Mouse (Mus musculus) limb, embryonic 11.5 days (tissue): Measurements from ENCODE around the gene Klk1b5. TPM values are rescaled to one million over a fixed set of nuclear protein-coding genes. Genes with fewer than 3 reads are reported as not detected.
"Not testable (repeated sequence)": the region's sequence is repeated elsewhere in the genome, so short reads cannot be mapped to it uniquely, and the experiment has no call there.

Source experiments
- ATAC-seq: fragments of 200-750 bp; cut with Nextera tagmentation; 2 replicates; pipeline ENCODE4 v1.8.0; 2017; ENCODE audit warnings: low read depth; ENCODE audit not compliant: insufficient number of reproducible peaks, low FRiP score, low TSS enrichment
- DNase-seq: peaks from one replicate; pipeline ENCODE4 v3.0.0-alpha.2; 2015; ENCODE audit warnings: low spot score
- H3K27ac ChIP-seq: fragments of 300-500 bp; sonication (generic); replicated peaks from 2 replicates; pipeline ENCODE4 v1.5.1; 2014; ENCODE audit warnings: low read depth, mild to moderate bottlenecking, low read length
- H3K27me3 ChIP-seq: fragments of 300-500 bp; sonication (generic); 2 replicates; pipeline ENCODE4 v1.6.1; 2014; ENCODE audit warnings: mild to moderate bottlenecking, low read length, mixed read lengths; ENCODE audit not compliant: control insufficient read depth, insufficient read depth
- H3K36me3 ChIP-seq: fragments of 300-500 bp; sonication (generic); 2 replicates; pipeline ENCODE4 v1.6.1; 2014; ENCODE audit warnings: mild to moderate bottlenecking, low read length, moderate library complexity, mixed read lengths; ENCODE audit not compliant: control insufficient read depth, insufficient read depth
- H3K4me1 ChIP-seq: fragments of 300-500 bp; sonication (generic); 2 replicates; pipeline ENCODE4 v1.6.1; 2014; ENCODE audit warnings: low read length, mixed read lengths; ENCODE audit not compliant: control insufficient read depth, insufficient read depth
- H3K4me2 ChIP-seq: fragments of 300-500 bp; sonication (generic); 2 replicates; pipeline ENCODE4 v1.6.1; 2014; ENCODE audit warnings: low read depth, mild to moderate bottlenecking, moderate library complexity; ENCODE audit not compliant: severe bottlenecking
- H3K4me3 ChIP-seq: fragments of 300-500 bp; sonication (generic); 2 replicates; pipeline ENCODE4 v1.5.1; 2014; ENCODE audit warnings: low read depth, low read length
- H3K9ac ChIP-seq: fragments of 300-500 bp; sonication (generic); 2 replicates; pipeline ENCODE4 v1.6.1; 2014; ENCODE audit warnings: mild to moderate bottlenecking, low read length
- H3K9me3 ChIP-seq: fragments of 300-500 bp; sonication (generic); 2 replicates; pipeline ENCODE4 v1.6.1; 2016; ENCODE audit warnings: low read length; ENCODE audit not compliant: control insufficient read depth
- WGBS: fragments of 180-500 bp; shearing (Covaris S2); extraction: QIAGEN DNeasy Blood & Tissue Kit; methylation state at CpG from one replicate; pipeline ENCODE4 v1.1.7; 2014; 5-methylcytosine and 5-hydroxymethylcytosine counted together
- polyA plus RNA-seq: library from polyadenylated mRNA; unstranded; fragments of >200 nt; fragmentation: Nextera tagmentation; extraction: Ambion mirVana; gene quantifications from 2 replicates; pipeline ENCODE4 v1.2.1, GENCODE M21; 2014

Gene Klk1b5
- polyA plus RNA-seq = not detected in 2 replicates

DNA sequence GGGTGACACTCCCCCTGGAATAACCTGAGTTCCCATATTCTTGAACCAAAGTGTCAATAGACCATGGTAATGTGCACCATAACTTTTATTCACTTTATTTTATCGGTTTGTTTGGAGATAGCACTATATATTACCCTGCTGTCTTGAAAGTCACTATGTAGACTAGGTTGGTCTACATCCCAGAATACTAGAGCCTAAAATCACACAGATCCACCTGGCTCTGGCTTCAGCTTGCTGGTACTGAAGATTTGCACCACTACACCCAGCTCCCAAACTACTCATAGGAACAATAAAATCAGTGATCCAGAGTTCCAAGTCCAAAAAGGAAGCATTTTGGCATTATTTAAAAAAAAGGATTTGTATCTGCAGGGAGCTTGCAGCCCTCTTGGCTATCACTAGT lies at the start of gene Klk1b5:
Gene Klk1b5, plus strand, starts transcription at position 301 of the 400 bp plus-strand sequence.
- DNase-seq = no peak
- Histone ChIP-seq H3K4me3 (no peak within 1 kb of the TSS), H3K27me3 (no peaks in the 10 kb centered on the region), H3K9me3 (no peaks in the 10 kb centered on the region), H3K9ac (no peak within 1 kb of the TSS), H3K27ac (no peak within 1 kb of the TSS), H3K4me2 (no peak within 1 kb of the TSS), H3K36me3 (no peaks in the 10 kb centered on the region), H3K4me1 (no peaks in the 10 kb centered on the region)
- ATAC-seq = no peak
- WGBS = 76% methylated on average over 1 of the region's 1 CpGs

DNA sequence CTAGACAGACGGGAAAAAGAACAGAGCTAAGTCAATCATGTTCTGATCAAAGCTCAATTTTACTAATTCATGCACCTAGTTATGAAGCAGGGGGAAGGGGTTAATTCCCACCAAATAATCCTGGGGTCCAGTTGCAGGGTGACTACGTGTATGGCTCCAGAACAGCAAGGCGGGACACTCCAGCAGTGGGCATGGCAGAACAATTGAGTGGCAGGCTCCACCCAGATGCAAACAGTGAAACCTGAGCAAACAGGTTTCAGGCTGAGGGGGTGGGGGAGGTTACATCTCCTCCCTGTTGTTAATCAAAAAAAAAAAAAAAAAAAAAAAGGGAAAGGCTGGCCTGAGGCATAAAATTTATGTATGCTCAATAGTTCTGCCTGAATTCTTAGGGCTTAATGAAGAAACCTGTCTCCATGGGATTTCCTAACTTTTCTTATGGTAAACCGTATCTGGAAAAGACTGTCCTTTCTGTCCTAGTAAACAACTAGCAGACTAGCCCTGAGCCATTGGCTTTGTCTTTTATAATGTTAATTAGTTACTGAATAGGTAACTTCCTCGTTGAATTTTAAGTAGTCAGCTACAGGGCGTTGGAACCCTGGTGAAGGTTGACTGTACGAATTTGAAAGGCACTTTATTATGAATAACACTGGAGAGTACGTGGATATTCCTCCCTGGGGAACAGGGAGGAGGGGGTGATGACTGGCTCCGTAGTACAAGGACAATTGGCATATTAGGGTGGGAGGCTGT lies 36.3 kb upstream of the Klk1b5 start:
- Histone ChIP-seq H3K4me1 (no peaks in the 10 kb centered on the region), H3K9ac (no peak overlapping the region), H3K27ac (no peak overlapping the region), H3K27me3 (no peaks in the 10 kb centered on the region), H3K4me3 (no peak overlapping the region), H3K9me3 (no peaks in the 10 kb centered on the region), H3K36me3 (no peaks in the 10 kb centered on the region), H3K4me2 (no peak overlapping the region)
- ATAC-seq = no peak
- WGBS = 84% methylated on average over 9 of the region's 9 CpGs
- no peak for DNase-seq

DNA sequence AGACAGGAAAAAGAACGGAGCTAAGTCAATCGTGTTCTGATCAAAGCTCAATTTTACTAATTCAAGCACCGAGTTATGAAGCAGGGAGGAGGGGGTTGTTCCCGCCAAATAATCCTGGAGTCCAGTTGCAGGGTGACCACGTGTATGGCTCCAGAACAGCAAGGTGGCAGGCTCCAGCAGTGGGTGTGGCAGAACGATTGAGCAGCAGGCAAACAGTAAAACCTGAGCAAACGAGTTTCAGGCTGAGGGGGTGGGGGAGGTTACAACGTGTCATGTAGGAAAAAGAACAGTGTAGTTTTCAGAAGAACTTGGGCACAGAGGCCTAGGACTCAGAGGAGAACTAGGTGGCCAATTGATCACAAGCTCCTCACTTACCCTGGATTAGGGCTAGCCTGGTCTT lies 29.2 kb upstream of the Klk1b5 start:
- H3K36me3 ChIP-seq, H3K27me3 ChIP-seq, ATAC-seq, H3K4me2 ChIP-seq, H3K4me3 ChIP-seq, H3K27ac ChIP-seq, H3K9ac ChIP-seq, H3K4me1 ChIP-seq, H3K9me3 ChIP-seq, DNase-seq: not testable (repeated sequence)
- 65% methylated on average over 8 of the region's 8 CpGs for WGBS

DNA sequence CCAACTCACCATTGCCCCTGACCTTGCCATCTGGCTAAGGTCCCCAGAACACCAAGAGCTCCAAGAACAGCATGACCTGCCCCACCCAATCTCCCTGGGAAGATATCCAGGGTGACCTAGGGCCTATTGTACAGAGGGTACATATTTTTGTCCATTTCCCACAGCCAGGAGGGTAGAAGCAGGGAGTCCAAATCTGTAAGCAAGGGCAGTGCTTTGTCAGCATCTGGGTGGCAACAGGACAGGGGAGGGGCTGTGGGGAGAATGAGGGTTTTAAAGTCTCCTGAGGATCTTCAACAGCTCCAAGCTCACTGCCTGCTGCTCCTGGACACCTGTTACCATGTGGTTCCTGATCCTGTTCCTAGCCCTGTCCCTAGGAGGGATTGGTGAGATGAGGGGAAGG lies 27.8 kb upstream of the Klk1b5 start, which contains the start of gene Klk1b24:
Gene Klk1b24, plus strand, starts transcription at position 301 of the 400 bp plus-strand sequence.
- not testable (repeated sequence) for ATAC-seq, H3K9ac ChIP-seq, H3K36me3 ChIP-seq, H3K27ac ChIP-seq, H3K9me3 ChIP-seq, H3K4me2 ChIP-seq, H3K4me1 ChIP-seq, H3K27me3 ChIP-seq, DNase-seq, H3K4me3 ChIP-seq

DNA sequence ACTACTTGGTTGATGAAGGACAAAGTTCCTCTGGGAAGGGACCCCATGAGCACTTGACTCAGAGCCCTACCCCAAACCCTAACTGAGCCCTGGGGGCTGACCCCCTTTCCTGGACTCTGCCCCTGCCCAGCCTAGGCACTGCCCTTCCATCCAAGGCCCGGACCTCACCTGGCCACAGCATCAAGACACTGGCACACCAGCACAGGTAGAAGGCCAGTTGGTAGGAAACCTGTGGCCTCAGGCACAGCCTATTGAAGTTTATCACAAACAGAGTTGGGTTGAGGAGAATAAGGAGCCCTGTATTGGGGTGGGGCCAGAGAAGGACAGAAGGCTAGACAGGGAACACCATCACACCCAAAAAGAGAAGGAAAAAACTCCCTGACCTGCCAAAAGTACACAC lies 22.3 kb upstream of the Klk1b5 start:
- H3K9me3 ChIP-seq, H3K4me1 ChIP-seq, H3K4me2 ChIP-seq, H3K27ac ChIP-seq, H3K4me3 ChIP-seq, ATAC-seq, H3K9ac ChIP-seq, H3K36me3 ChIP-seq, H3K27me3 ChIP-seq, DNase-seq: not testable (repeated sequence)
- 64% methylated on average over 1 of the region's 1 CpGs for WGBS

DNA sequence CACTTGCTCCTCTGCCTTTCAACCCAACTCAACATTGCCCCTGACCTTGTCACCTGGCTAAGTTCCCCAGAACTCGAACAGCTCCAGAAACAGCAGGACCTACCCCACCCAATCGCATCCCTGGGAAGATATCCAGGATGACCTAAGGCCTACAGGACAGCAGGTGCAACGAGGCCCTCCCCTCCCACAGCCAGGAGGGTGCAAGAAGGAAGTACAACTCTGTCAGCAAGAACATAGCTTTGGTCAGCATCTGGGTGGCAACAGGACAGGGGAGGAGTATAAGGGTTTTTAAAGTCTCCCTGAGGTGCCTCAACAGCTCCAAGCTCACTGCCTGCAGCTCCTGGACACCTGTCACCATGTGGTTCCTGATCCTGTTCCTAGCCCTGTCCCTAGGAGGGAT lies 17.9 kb upstream of the Klk1b5 start, which contains the start of gene Klk1b3:
Gene Klk1b3, plus strand, starts transcription at position 301 of the 400 bp plus-strand sequence.
- Histone ChIP-seq H3K27me3 (no peaks in the 10 kb centered on the region), H3K9me3 (no peaks in the 10 kb centered on the region), H3K4me3 (no peak within 1 kb of the TSS), H3K4me1 (no peaks in the 10 kb centered on the region), H3K36me3 (no peaks in the 10 kb centered on the region), H3K9ac (no peak within 1 kb of the TSS), H3K4me2 (no peak within 1 kb of the TSS), H3K27ac (no peak within 1 kb of the TSS)
- 59% methylated on average over 3 of the region's 3 CpGs for WGBS
- no peak for DNase-seq
- no peak for ATAC-seq

DNA sequence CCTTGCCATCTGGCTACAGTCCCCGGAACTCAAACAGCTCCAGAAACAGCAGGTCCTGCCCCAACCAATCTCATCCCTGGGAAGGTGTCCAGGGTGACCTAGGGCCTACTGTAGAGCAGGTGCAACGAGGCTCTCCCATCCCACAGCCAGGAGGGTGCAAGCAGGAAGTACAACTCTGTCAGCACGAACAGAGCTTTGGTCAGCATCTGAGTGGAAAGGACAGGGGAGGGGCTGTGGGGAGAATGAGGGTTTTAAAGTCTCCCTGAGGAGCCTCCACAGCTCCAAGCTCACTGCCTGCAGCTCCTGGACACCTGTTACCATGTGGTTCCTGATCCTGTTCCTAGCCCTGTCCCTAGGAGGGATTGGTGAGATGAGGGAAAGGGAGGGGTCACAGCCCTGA lies 8.6 kb upstream of the Klk1b5 start, which contains the start of gene Klk1b4:
Gene Klk1b4, plus strand, starts transcription at position 301 of the 400 bp plus-strand sequence.
- H3K4me3 ChIP-seq, H3K9ac ChIP-seq, H3K27me3 ChIP-seq, DNase-seq, H3K4me2 ChIP-seq, H3K27ac ChIP-seq, H3K9me3 ChIP-seq, H3K36me3 ChIP-seq, ATAC-seq, H3K4me1 ChIP-seq: not testable (repeated sequence)
- 51% methylated on average over 3 of the region's 3 CpGs for WGBS

DNA sequence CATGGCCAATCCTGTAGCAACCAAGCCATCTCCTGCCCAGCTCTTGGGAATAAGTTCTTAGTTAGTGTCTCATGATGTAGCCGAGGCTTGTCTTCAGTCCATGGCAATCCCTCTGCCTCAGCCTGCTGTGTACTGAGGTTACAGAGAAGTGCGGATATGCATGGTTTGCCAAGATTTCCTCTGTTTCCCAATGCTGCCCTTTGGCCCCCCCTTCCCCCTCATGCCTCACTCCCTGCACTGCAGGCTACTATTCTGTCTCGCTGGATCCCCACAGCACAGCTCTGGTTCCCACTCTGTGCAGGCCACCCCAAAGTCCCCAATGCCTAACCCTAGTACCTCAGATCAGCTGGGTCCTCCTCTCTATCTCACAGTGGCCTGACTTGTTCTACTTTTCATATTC lies 7.4 kb upstream of the Klk1b5 start:
- no peaks in the 10 kb centered on the region for H3K9me3 ChIP-seq
- WGBS = 76% methylated on average over 3 of the region's 3 CpGs
- H3K4me1 ChIP-seq = no peaks in the 10 kb centered on the region
- ATAC-seq (no peak), DNase-seq (no peak)
- H3K27ac ChIP-seq = no peak overlapping the region
- H3K4me3 ChIP-seq = no peak overlapping the region
- no peak overlapping the region for H3K4me2 ChIP-seq
- H3K27me3 ChIP-seq = no peaks in the 10 kb centered on the region
- no peak overlapping the region for H3K9ac ChIP-seq
- no peaks in the 10 kb centered on the region for H3K36me3 ChIP-seq

DNA sequence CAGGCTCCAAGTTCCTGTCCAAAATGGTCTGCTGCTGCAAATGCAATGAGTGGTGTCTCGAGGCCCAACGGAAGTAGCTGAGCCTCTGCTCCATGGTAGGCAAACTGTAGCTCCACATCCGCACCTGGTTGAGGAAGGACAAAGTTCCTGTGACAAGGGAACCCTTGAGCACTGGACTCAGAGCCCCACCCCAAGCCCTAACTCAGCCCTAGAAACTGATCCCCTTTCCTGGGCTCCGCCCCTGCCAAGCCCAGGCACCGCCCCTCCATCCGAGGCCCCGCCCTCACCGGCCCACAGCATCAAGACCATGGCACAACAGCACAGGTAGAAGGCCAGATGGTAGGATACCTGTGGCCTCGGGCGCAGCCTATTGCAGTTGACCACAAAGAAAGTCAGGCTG lies 5.9 kb downstream of the Klk1b5 start:
- 67% methylated on average over 8 of the region's 10 CpGs for WGBS
- not testable (repeated sequence) for H3K27ac ChIP-seq, H3K9me3 ChIP-seq, H3K36me3 ChIP-seq, H3K4me1 ChIP-seq, H3K9ac ChIP-seq, H3K4me2 ChIP-seq, DNase-seq, ATAC-seq, H3K4me3 ChIP-seq, H3K27me3 ChIP-seq
